Mouse (Mus musculus) MEL (cell line): ENCODE measurements around the gene Camta1. TPM values are rescaled to one million over a fixed set of nuclear protein-coding genes. Genes with fewer than 3 reads are reported as not detected.
A peak's percentile ranks its signal among the peaks of the same experiment; 100 is the strongest.

Experiments
- DNase-seq: peaks from one replicate; pipeline ENCODE4 v3.0.0; 2011; ENCODE audit warnings: low read depth, low spot score
- H3K27ac ChIP-seq: 2 replicates; pipeline ENCODE4 v1.5.1; 2012; ENCODE audit warnings: low read depth, mild to moderate bottlenecking, control low read depth, low read length, moderate library complexity; ENCODE audit not compliant: control insufficient read depth
- H3K27me3 ChIP-seq, 2 experiments: fragments of 150-350 bp in 1 of 2; sonication (generic) in 1 of 2; 2 replicates each; pipeline ENCODE4 v1.6.1; 2012; ENCODE audit warnings: low read length in 2 of 2, mild to moderate bottlenecking in 2 of 2, improper control_type of control experiment in 1 of 2, moderate library complexity in 1 of 2; ENCODE audit not compliant: insufficient read depth in 2 of 2, control insufficient read depth in 1 of 2
- H3K36me3 ChIP-seq, 2 experiments: 2 replicates each; pipeline ENCODE4 v1.6.1; 2012 to 2014; ENCODE audit warnings: low read length in 2 of 2, improper control_type of control experiment in 1 of 2, inconsistent platforms in 1 of 2, mild to moderate bottlenecking in 1 of 2; ENCODE audit not compliant: insufficient read depth in 2 of 2, control insufficient read depth in 1 of 2
- H3K4me1 ChIP-seq, 2 experiments: fragments of 150-350 bp in 1 of 2; sonication (generic) in 1 of 2; 2 replicates each; pipeline ENCODE4 v1.6.1; 2012; ENCODE audit warnings: low read length in 2 of 2, improper control_type of control experiment in 1 of 2, mild to moderate bottlenecking in 1 of 2; ENCODE audit not compliant: insufficient read depth in 2 of 2, control insufficient read depth in 1 of 2
- H3K4me3 ChIP-seq, 2 experiments: fragments of 150-350 bp in 1 of 2; sonication (generic) in 1 of 2; 2 replicates each; pipeline ENCODE4 v1.5.1; 2012; ENCODE audit warnings: low read depth in 2 of 2, low read length in 2 of 2, mild to moderate bottlenecking in 2 of 2, moderate library complexity in 2 of 2, control low read depth in 1 of 2, improper control_type of control experiment in 1 of 2; ENCODE audit not compliant: control insufficient read depth in 1 of 2, insufficient read depth in 1 of 2
- H3K79me2 ChIP-seq: 2 replicates; pipeline ENCODE4 v1.6.1; 2012; ENCODE audit warnings: mild to moderate bottlenecking, low read length, moderate library complexity; ENCODE audit not compliant: control insufficient read depth, poor library complexity, insufficient read depth
- H3K9ac ChIP-seq: 2 replicates; pipeline ENCODE4 v1.6.1; 2012; ENCODE audit warnings: low read depth, mild to moderate bottlenecking, control low read depth, low read length, moderate library complexity; ENCODE audit not compliant: control insufficient read depth, poor library complexity, severe bottlenecking
- H3K9me3 ChIP-seq: fragments of 150-350 bp; sonication (generic); replicated peaks from 2 replicates; pipeline ENCODE4 v1.6.1; 2012; ENCODE audit warnings: mild to moderate bottlenecking, low read length, improper control_type of control experiment, moderate library complexity; ENCODE audit not compliant: insufficient read depth
- BHLHE40 ChIP-seq: IDR thresholded peaks from 2 replicates; pipeline ENCODE4 v1.6.1; 2012; ENCODE audit warnings: low read depth, mild to moderate bottlenecking, inconsistent platforms, low read length, improper control_type of control experiment, borderline replicate concordance
- CHD1 ChIP-seq: IDR thresholded peaks from 2 replicates; pipeline ENCODE4 v1.6.1; 2012; ENCODE audit warnings: low read depth, mild to moderate bottlenecking, inconsistent platforms, low read length, improper control_type of control experiment
- CTCF ChIP-seq, 3 experiments: IDR thresholded peaks in 2 of 3; conservative IDR thresholded peaks in 1 of 3; 2 replicates each; pipeline ENCODE4 v1.5.1; 2011 to 2012; ENCODE audit warnings: low read length in 3 of 3, low read depth in 2 of 3, mild to moderate bottlenecking in 2 of 3, improper control_type of control experiment in 1 of 3, inconsistent platforms in 1 of 3, mixed read lengths in 1 of 3, moderate library complexity in 1 of 3; ENCODE audit not compliant: control insufficient read depth in 1 of 3, insufficient read depth in 1 of 3, poor library complexity in 1 of 3, severe bottlenecking in 1 of 3
- E2F4 ChIP-seq: IDR thresholded peaks from 2 replicates; pipeline ENCODE4 v1.6.1; 2011; ENCODE audit warnings: low read depth, low read length, improper control_type of control experiment, borderline replicate concordance
- ELF1 ChIP-seq: IDR thresholded peaks from 2 replicates; pipeline ENCODE4 v1.6.1; 2014; ENCODE audit warnings: low read depth, mild to moderate bottlenecking, inconsistent platforms, low read length, improper control_type of control experiment, moderate library complexity
- EP300 ChIP-seq, 2 experiments: IDR thresholded peaks; 2 replicates each; pipeline ENCODE4 v1.6.1; 2011; ENCODE audit warnings: improper control_type of control experiment in 2 of 2, low read length in 2 of 2, low read depth in 1 of 2, mild to moderate bottlenecking in 1 of 2
- ETS1 ChIP-seq: IDR thresholded peaks from 2 replicates; pipeline ENCODE4 v1.6.1; 2012; ENCODE audit warnings: low read depth, mild to moderate bottlenecking, inconsistent platforms, low read length, improper control_type of control experiment, moderate library complexity
- GATA1 ChIP-seq: IDR thresholded peaks from 2 replicates; pipeline ENCODE4 v1.6.1; 2011; ENCODE audit warnings: low read depth, low read length, improper control_type of control experiment
- HCFC1 ChIP-seq: IDR thresholded peaks from 2 replicates; pipeline ENCODE4 v1.6.1; 2012; ENCODE audit warnings: low read depth, mild to moderate bottlenecking, inconsistent platforms, low read length, improper control_type of control experiment, moderate library complexity
- MAX ChIP-seq: IDR thresholded peaks from 2 replicates; pipeline ENCODE4 v1.6.1; 2011; ENCODE audit warnings: low read length, improper control_type of control experiment
- MXI1 ChIP-seq: IDR thresholded peaks from 2 replicates; pipeline ENCODE4 v1.6.1; 2011; ENCODE audit warnings: mild to moderate bottlenecking, low read depth, low read length, improper control_type of control experiment
- MYC ChIP-seq: IDR thresholded peaks from 2 replicates; pipeline ENCODE4 v1.6.1; 2011; ENCODE audit warnings: low read depth, mild to moderate bottlenecking, low read length, improper control_type of control experiment, moderate library complexity
- NRF1 ChIP-seq: IDR thresholded peaks from 2 replicates; pipeline ENCODE4 v1.6.1; 2014; ENCODE audit warnings: low read depth, mild to moderate bottlenecking, inconsistent platforms, low read length, improper control_type of control experiment, moderate library complexity; ENCODE audit not compliant: poor library complexity, insufficient read depth, severe bottlenecking
- POLR2A ChIP-seq, 2 experiments: IDR thresholded peaks; 2 replicates each; pipeline ENCODE4 v1.6.1; 2011 to 2012; ENCODE audit warnings: low read length in 2 of 2, mild to moderate bottlenecking in 2 of 2, control low read depth in 1 of 2, improper control_type of control experiment in 1 of 2, low read depth in 1 of 2, moderate library complexity in 1 of 2; ENCODE audit not compliant: control insufficient read depth in 1 of 2, insufficient read depth in 1 of 2, poor library complexity in 1 of 2
- POLR2AphosphoS2 ChIP-seq: IDR thresholded peaks from 2 replicates; pipeline ENCODE4 v1.6.1; 2011; ENCODE audit warnings: low read length, improper control_type of control experiment
- POLR2AphosphoS5 ChIP-seq: IDR thresholded peaks from 2 replicates; pipeline ENCODE4 v1.6.1; 2012; ENCODE audit warnings: low read depth, borderline replicate concordance, mild to moderate bottlenecking, inconsistent platforms, low read length, moderate library complexity, mixed read lengths
- RAD21 ChIP-seq: IDR thresholded peaks from 2 replicates; pipeline ENCODE4 v1.6.1; 2011; ENCODE audit warnings: mild to moderate bottlenecking, low read depth, low read length, improper control_type of control experiment
- SIN3A ChIP-seq: IDR thresholded peaks from 2 replicates; pipeline ENCODE4 v1.6.1; 2012; ENCODE audit warnings: low read length, improper control_type of control experiment, inconsistent platforms
- SMC3 ChIP-seq: IDR thresholded peaks from 2 replicates; pipeline ENCODE4 v1.6.1; 2011; ENCODE audit warnings: low read depth, low read length, improper control_type of control experiment
- TAL1 ChIP-seq: IDR thresholded peaks from 2 replicates; pipeline ENCODE4 v1.6.1; 2012; ENCODE audit warnings: mild to moderate bottlenecking, inconsistent platforms, low read length, moderate library complexity, mixed read lengths
- TCF12 ChIP-seq: IDR thresholded peaks from 2 replicates; pipeline ENCODE4 v1.6.1; 2014; ENCODE audit warnings: low read depth, mild to moderate bottlenecking, inconsistent platforms, low read length, improper control_type of control experiment, moderate library complexity
- USF2 ChIP-seq, 2 experiments: IDR thresholded peaks; 2 replicates each; pipeline ENCODE4 v1.6.1; 2011 to 2012; ENCODE audit warnings: improper control_type of control experiment in 2 of 2, low read length in 2 of 2, borderline replicate concordance in 1 of 2, inconsistent platforms in 1 of 2, low read depth in 1 of 2, mild to moderate bottlenecking in 1 of 2; ENCODE audit not compliant: insufficient read depth in 1 of 2
- ZKSCAN1 ChIP-seq: IDR thresholded peaks from 2 replicates; pipeline ENCODE4 v1.6.1; 2012; ENCODE audit warnings: low read depth, mild to moderate bottlenecking, inconsistent platforms, low read length, improper control_type of control experiment, moderate library complexity
- ZNF384 ChIP-seq: IDR thresholded peaks from 2 replicates; pipeline ENCODE4 v1.6.1; 2012; ENCODE audit warnings: low read depth, mild to moderate bottlenecking, inconsistent platforms, low read length, improper control_type of control experiment
- polyA plus RNA-seq, 2 experiments: library from polyadenylated mRNA; stranded (reverse) in 1 of 2; unstranded in 1 of 2; fragments of >175 nt in 1 of 2; fragments of >200 nt in 1 of 2; gene quantifications; 2 replicates each; pipeline versions ENCODE4 v1.2.1 to v1.2.4; 2012; ENCODE audit warnings: low replicate concordance in 2 of 2, low read depth in 1 of 2; ENCODE audit not compliant: insufficient read length in 2 of 2, insufficient read depth in 1 of 2, missing spikeins in 1 of 2
- total RNA-seq: library from RNA; depleted of rRNA; stranded (reverse); fragments of 300-350 nt; gene quantifications from 2 replicates; pipeline ENCODE4 v1.2.3, GENCODE M21; 2012

Camta1 gene
- total and polyA plus RNA-seq, 3 experiments: 28.2 to 87.5 TPM; not detected in 1

GRCm38 (mm10) chr4:151859275-151859674, 2.4 kb downstream of the Camta1 start (continued):
- 0 out of 2 replicates have a peak, but pooled peaks have one; percentile 17 for TF ChIP-seq MXI1
- TF ChIP-seq, all 39 proteins: peak for 14

GRCm38 (mm10) chr4:151853949-151854348, 7.7 kb downstream of the Camta1 start:
- H3K9me3 ChIP-seq: no peaks in the 10 kb centered on the region
- no peak for TF ChIP-seq ZKSCAN1
- TF ChIP-seq MXI1: no peak
- TF ChIP-seq GATA1: peak; percentile 61
- TF ChIP-seq TAL1: no peak
- peak; percentile 57 for TF ChIP-seq RAD21
- peak; percentile 40 for TF ChIP-seq SMC3
- peak in 2 of 3 experiments; percentile 8 to 47; a peak in 3 of 6 replicates for TF ChIP-seq CTCF (IDR thresholded peaks at IDR 0.05 in 2 of 3, conservative IDR thresholded peaks at IDR 0.05 in 1 of 3; ENCODE audit: control insufficient read depth in 1 of 3, insufficient read depth in 1 of 3, low read depth in 2 of 3, low read length in 3 of 3, poor library complexity in 1 of 3, severe bottlenecking in 1 of 3)
- TF ChIP-seq, all 39 proteins: peak for 4
- Histone ChIP-seq H3K4me1 (peaks cover 34 to 39% of the 10 kb centered on the region in 2 experiments), H3K4me3 (no peak overlapping the region), H3K36me3 (peaks cover 5 to 69% of the 10 kb centered on the region in 2 experiments; a peak in 3 of 4 replicates), H3K27ac (no peak overlapping the region), H3K79me2 (peaks cover 84% of the 10 kb centered on the region), H3K27me3 (no peaks in the 10 kb centered on the region), H3K9ac (no peak overlapping the region)
- peak; percentile 36 for DNase-seq

GRCm38 (mm10) chr4:151851179-151851578, 10.5 kb downstream of the Camta1 start:
- H3K4me1 ChIP-seq: peaks cover 26 to 27% of the 10 kb centered on the region in 2 experiments
- DNase-seq: peak; percentile 81
- no peak overlapping the region for H3K9ac ChIP-seq
- no peak for TF ChIP-seq TCF12
- no peak for TF ChIP-seq CHD1
- TF ChIP-seq POLR2A (IDR thresholded peaks at IDR 0.05; ENCODE audit: control insufficient read depth in 1 of 2, insufficient read depth in 1 of 2, low read depth in 1 of 2, low read length in 2 of 2, poor library complexity in 1 of 2): no peak
- TF ChIP-seq EP300 (IDR thresholded peaks at IDR 0.05; ENCODE audit: low read depth in 1 of 2, low read length in 2 of 2): no peak
- no peak for TF ChIP-seq USF2 (IDR thresholded peaks at IDR 0.05; ENCODE audit: borderline replicate concordance in 1 of 2, insufficient read depth in 1 of 2, low read depth in 1 of 2, low read length in 2 of 2)
- TF ChIP-seq MYC: peak; percentile 18; the same call in 1 of the 2 replicates
- TF ChIP-seq MAX: no peak
- no peak for TF ChIP-seq ETS1
- no peak for TF ChIP-seq POLR2AphosphoS5
- no peak for TF ChIP-seq ZNF384
- no peak for TF ChIP-seq NRF1
- TF ChIP-seq ELF1: no peak
- TF ChIP-seq BHLHE40: peak; percentile 28; the same call in 1 of the 2 replicates
- TF ChIP-seq E2F4: no peak
- TF ChIP-seq SMC3: peak; percentile 34; the same call in 1 of the 2 replicates
- no peak for TF ChIP-seq HCFC1
- TF ChIP-seq SIN3A: 0 out of 2 replicates have a peak, but pooled peaks have one; percentile 12
- peak; percentile 61 to 72 (median 70) for TF ChIP-seq CTCF (IDR thresholded peaks at IDR 0.05 in 2 of 3, conservative IDR thresholded peaks at IDR 0.05 in 1 of 3; ENCODE audit: control insufficient read depth in 1 of 3, insufficient read depth in 1 of 3, low read depth in 2 of 3, low read length in 3 of 3, poor library complexity in 1 of 3, severe bottlenecking in 1 of 3)
- no peak for TF ChIP-seq POLR2AphosphoS2
- TF ChIP-seq, all 39 proteins: peak for 5
- no peak overlapping the region for H3K4me3 ChIP-seq
- H3K27ac ChIP-seq: no peak overlapping the region
- no peaks in the 10 kb centered on the region for H3K9me3 ChIP-seq
- no peaks in the 10 kb centered on the region for H3K27me3 ChIP-seq
- H3K36me3 ChIP-seq: peaks cover 5 to 47% of the 10 kb centered on the region in 2 experiments; a peak in 3 of 4 replicates
- peaks cover 84% of the 10 kb centered on the region for H3K79me2 ChIP-seq
